Mouse (Mus musculus) kidney, adult 11 months (tissue): Measurements from ENCODE around the gene 1700034J05Rik.

Experiments
- DNase-seq: peaks from one replicate; pipeline ENCODE4 v3.0.0; 2022

The 1700034J05Rik gene

GRCm38 (mm10) chr6:146954258-146954657 lies at the start of gene 1700034J05Rik:
Gene 1700034J05Rik, minus strand, starts transcription at chr6:146954422.
- DNase-seq, result no peak

GRCm38 (mm10) chr6:146999755-147000154 lies 45.5 kb upstream of the 1700034J05Rik start:
- no peak for DNase-seq

GRCm38 (mm10) chr6:146999302-146999701 lies 45.1 kb upstream of the 1700034J05Rik start:
- no peak for DNase-seq

DNA sequence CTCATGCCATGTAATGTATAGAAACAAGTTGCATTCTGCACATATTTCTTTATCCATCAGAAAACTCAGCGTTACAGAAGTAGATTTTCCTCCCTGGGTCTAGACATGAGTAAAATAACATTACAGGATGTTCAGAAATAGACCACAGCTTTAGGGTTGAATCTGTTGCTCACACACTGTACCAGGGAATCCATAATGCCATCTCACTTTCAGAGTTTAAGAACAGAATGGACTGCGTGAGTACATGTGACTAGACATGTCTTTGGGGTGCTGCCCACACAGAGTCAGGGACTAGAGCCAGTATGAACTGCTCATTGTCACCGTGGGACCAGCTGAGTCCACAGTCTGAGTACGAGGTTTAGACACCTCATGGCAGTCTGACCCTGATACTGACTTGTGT lies 44.5 kb upstream of the 1700034J05Rik start:
- no peak for DNase-seq

- no peak for DNase-seq
These were observed 42.8 kb upstream of the 1700034J05Rik start for GRCm38 (mm10) chr6:146997006-146997405.

DNA sequence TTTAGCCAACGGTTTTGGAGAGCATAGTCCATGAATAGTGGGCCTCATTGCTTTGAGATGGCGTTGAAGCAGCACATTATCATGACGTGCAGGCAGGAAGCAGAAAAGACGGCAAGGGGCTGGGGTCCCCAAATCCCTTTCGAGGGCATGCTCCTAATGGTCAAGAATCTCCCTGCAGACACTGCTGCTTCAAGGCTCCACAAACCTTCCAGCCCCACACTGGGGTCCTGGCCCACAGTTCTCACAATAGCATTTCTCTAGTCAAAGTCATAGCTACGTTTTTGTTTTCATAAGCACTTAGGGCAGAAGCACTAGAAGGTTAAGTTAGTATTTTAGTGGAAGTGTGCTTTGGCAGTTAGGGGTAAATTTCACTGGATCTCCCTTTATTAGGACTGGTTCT lies 41.7 kb upstream of the 1700034J05Rik start:
- DNase-seq, result no peak

- DNase-seq, result no peak
These were observed 41.2 kb upstream of the 1700034J05Rik start for GRCm38 (mm10) chr6:146995391-146995790.

- no peak for DNase-seq
These were observed 40.0 kb upstream of the 1700034J05Rik start for GRCm38 (mm10) chr6:146994236-146994635.

DNA sequence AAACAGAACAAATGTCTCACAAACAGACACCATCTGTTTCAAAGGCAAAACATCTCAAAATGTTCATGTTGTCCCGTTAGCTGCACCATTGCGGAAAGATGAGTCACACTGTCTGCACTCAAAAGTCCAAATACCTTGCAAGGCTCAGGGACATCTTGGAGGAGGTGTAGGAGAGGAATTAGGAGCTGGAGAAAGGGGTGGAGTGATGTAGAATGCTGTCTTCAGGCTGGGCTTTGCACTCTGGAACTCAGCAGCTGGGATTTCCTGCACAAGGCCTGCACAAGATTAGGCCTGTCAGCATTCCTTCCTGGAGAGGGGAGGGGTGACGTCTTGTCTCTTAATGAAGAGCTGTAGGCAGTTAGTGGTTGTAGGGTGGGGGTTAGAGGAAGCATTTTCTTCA lies 30.3 kb upstream of the 1700034J05Rik start:
- DNase-seq, result no peak

GRCm38 (mm10) chr6:146981249-146981835 lies 27.1 kb upstream of the 1700034J05Rik start:
- no peak for DNase-seq

- DNase-seq, result peak; percentile 67
These were observed 25.7 kb upstream of the 1700034J05Rik start for GRCm38 (mm10) chr6:146979953-146980352.

DNA sequence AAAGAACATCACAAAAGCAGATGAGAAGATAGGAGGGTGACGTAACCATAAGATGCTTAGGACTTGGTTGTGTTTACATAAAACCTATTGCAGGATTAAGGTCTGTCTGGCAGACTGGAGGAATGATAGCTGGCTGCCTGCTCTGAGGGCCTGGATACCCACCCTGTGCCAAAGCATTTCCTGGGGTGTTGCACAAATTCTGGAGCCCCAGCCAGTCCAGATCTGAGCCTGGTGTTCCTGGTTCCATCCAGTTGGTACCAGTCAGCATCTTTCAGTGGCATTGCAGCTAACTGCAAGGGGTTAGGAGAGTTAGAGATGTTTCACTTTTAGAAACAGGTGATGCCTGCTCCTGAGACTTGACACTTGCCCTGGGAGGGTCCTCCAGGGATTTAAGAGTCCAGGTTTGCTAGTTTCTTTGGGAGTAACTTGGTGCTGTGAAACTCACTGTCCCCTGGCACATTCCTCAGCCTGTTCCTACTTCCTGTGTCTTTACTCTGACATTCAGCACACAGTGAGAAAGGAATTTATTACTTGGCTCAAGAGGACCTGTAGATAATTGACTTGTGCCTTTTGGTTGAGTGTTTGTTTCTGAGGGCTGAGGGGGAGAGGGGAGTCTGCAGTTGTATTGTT lies 25.0 kb upstream of the 1700034J05Rik start:
- DNase-seq, result peak; percentile 72

DNA sequence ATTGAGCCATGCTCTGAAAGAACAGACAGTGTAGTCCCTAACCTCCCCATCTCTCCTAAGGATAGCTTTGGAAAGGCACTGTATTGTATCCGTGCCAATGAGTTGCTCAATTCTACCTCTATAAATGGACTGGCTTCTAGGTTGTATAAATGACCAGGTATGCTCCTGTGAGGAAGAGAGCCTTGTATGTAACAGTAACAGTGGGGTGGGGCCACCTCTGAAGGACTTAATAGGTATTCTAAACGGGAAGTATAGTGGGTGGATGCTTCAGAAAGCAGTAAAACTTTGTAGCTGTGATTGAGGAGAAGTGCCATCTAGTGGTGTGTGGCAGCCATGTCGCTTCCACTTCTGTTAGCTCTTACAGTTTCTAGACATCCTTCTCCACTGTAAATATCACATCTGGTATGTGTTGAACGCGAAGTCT lies 24.5 kb upstream of the 1700034J05Rik start:
- peak; percentile 47 for DNase-seq

DNA sequence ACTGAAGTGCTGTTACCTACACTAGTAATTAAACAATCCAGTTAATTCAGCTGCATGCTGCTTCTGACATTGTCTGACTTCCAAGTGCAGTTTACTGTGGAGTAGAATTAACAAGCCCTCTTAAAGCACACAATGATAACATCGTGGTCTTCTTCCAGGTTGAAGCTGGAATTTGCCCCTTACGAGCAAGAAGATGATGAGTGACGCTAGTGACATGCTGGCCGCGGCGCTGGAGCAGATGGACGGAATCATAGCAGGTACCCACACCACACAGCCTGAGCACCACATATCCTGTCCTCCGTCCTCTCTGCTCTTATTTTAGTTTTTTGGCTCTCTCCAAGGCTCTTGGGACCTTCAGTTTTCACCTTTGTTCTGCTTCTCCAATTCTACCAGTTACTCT lies 22.2 kb upstream of the 1700034J05Rik start:
- DNase-seq, result no peak

DNA sequence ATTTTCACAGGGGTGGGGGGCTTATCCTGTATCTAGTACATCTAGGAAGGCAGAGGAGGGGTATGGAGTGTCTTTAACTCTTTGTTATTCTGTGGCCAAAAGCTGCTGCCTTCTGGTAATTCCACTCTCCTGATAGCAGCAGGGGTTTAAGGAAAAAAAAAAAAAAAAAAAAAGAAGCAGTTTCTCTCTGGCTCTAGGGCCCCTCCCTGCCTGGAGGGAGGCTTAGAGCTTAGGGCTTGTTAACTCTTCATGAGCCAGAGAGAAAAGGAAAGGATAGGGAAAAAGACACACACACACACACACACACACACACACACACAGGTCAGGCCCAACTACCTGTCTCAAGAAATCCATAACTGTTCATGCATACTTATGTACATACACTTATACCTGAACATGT lies 19.6 kb upstream of the 1700034J05Rik start:
- DNase-seq, result no peak

- no peak for DNase-seq
These were observed 19.2 kb upstream of the 1700034J05Rik start for GRCm38 (mm10) chr6:146973406-146973805.

GRCm38 (mm10) chr6:146972740-146973139 lies 18.5 kb upstream of the 1700034J05Rik start:
- DNase-seq, result no peak

DNA sequence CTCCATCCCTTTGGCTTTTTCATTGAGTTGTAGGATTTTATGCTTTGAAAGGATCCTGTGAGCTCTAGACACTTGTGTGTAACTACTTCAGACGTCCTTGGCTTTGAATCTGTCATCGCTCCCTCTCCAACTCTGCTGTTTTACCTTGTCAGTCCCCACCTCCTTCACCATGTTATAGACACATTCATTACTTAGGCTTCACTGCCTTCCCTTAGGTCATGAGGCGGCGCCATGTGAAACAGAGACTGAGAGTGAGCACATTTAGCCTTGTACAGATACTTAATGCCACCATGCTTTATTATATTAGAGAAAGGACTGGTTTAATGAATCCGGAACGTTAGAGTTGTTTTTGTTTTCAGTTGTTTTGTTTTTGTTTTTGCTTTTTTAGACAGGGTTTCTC lies 17.8 kb upstream of the 1700034J05Rik start:
- no peak for DNase-seq

DNA sequence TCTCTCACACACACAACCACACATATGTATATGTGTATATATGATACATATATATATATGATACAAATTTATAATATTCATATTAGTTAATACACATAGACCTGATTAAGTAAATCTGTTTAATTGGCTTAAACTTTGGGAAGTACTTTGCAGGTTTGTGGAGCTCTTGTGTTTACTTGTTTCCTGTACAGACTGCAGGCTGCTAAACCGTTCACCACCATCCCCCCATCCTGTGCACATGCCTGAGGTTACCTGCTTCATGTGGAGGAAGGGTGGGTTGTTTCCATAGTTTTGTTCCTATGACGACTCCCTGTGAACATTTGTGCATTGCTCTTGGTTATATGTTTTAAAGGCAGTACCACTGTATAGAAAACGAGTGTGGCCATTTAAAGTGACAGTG lies 17.1 kb upstream of the 1700034J05Rik start:
- no peak for DNase-seq

- no peak for DNase-seq
These were observed 16.6 kb upstream of the 1700034J05Rik start for GRCm38 (mm10) chr6:146970811-146971210.

DNA sequence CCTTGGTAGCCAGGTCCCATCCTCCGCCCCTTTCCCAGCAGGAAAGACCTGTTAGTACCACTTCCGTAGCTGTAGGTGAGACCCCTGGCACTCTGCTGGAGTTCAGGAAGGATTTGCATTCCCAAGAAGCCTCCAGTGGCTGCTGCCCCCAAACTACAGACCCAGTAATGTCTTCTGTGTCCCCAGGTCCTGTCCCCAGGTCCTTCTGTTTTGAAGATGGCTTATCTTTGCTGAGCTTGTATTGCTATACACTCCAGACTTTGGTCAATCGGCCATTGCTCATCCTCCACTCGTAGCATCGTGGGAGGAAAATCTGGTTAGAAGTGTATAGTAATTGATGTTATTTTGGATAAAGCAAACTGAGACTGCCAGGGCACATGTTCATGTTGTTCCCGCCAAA lies 13.6 kb upstream of the 1700034J05Rik start:
- DNase-seq, result no peak

- no peak for DNase-seq
These were observed 12.3 kb upstream of the 1700034J05Rik start for GRCm38 (mm10) chr6:146966446-146967019.

DNA sequence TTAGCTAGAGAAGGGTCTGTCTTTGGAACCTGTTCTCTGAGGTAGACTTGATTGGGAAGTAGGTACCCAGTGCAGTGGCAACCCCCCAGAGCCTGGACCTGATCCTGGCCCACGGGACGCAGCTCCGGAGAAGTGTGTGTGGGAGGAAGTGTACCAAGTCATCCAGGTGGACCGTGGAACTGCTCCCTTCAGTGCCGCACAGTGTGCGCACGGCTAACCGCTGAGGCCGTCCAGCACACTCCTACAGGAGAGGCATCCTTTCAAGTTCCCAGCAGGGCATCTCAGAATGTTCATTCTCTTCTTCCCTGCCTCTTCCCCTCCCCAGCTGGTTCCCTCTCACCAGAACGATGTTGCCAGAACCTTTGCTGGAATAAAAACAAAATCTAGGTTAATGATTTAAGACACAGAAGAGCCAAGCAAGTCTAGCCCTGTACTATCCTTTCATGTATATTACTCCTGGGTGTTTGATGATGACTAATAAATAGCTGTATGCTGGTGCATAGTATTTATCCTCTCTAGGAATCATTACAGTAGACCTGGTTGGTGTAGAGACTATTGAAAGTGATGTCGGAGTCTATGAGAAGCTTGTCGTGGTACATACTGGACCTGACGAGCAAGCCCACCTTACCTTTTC lies 11.0 kb upstream of the 1700034J05Rik start:
- DNase-seq, result no peak
